Mouse (Mus musculus): Measurements from ENCODE around the gene Aicda.

The Aicda gene

GRCm38 (mm10) chr6:122601615-122602014 lies 48.0 kb downstream of the Aicda start:
- DNase-seq = no peak

GRCm38 (mm10) chr6:122602242-122602991 lies 48.8 kb downstream of the Aicda start, which contains the start of gene Apobec1:
Gene Apobec1, minus strand, starts transcription at chr6:122602444.
- peak; percentile 79 for DNase-seq

- no peak for DNase-seq
Measured at GRCm38 (mm10) chr6:122602992-122603322, 49.4 kb downstream of the Aicda start.

- no peak for DNase-seq
Measured at GRCm38 (mm10) chr6:122604260-122604659, 50.7 kb downstream of the Aicda start.

GRCm38 (mm10) chr6:122605483-122605882 lies 51.9 kb downstream of the Aicda start:
- no peak for DNase-seq

GRCm38 (mm10) chr6:122606661-122607060 lies 53.1 kb downstream of the Aicda start:
- DNase-seq = no peak

GRCm38 (mm10) chr6:122607700-122608099 lies 54.1 kb downstream of the Aicda start:
- DNase-seq = no peak

- DNase-seq = no peak
Measured at GRCm38 (mm10) chr6:122608434-122609376, 55.1 kb downstream of the Aicda start.

- DNase-seq = no peak
Measured at GRCm38 (mm10) chr6:122609377-122609728, 55.8 kb downstream of the Aicda start.

GRCm38 (mm10) chr6:122609771-122610170 lies 56.2 kb downstream of the Aicda start, which contains the start of gene Gdf3:
Gene Gdf3, minus strand, starts transcription at chr6:122610087.
- DNase-seq = no peak

GRCm38 (mm10) chr6:122612426-122612825 lies 58.8 kb downstream of the Aicda start:
- no peak for DNase-seq
